Mouse (Mus musculus) thymus, adult 18-20 months (tissue): ENCODE data around the gene Mcrip1.

Experiments used
- DNase-seq, 2 experiments: peaks; one replicate each; pipeline ENCODE4 v3.0.0; 2022; ENCODE audit warnings: mixed read lengths in 2 of 2

Mcrip1 gene

GRCm38 (mm10) chr11:120509940-120510339 lies 39.6 kb downstream of the Mcrip1 start:
- DNase-seq = no peak

- no peak for DNase-seq
These were observed 41.1 kb downstream of the Mcrip1 start for GRCm38 (mm10) chr11:120508290-120508870.

GRCm38 (mm10) chr11:120507611-120508289 lies 41.8 kb downstream of the Mcrip1 start:
- no peak for DNase-seq

GRCm38 (mm10) chr11:120506899-120507298 lies 42.6 kb downstream of the Mcrip1 start:
- DNase-seq = no peak

- DNase-seq = no peak
These were observed 43.9 kb downstream of the Mcrip1 start for GRCm38 (mm10) chr11:120505661-120506060.

- no peak for DNase-seq
These were observed 47.8 kb downstream of the Mcrip1 start for GRCm38 (mm10) chr11:120501701-120502100.

- no peak for DNase-seq
These were observed 48.5 kb downstream of the Mcrip1 start for GRCm38 (mm10) chr11:120501018-120501417.

- DNase-seq = no peak
These were observed 49.2 kb downstream of the Mcrip1 start for GRCm38 (mm10) chr11:120500357-120500756.

GRCm38 (mm10) chr11:120499894-120500293 lies 49.6 kb downstream of the Mcrip1 start:
- DNase-seq = no peak

- DNase-seq = no peak
These were observed 50.6 kb downstream of the Mcrip1 start for GRCm38 (mm10) chr11:120498891-120499290.

GRCm38 (mm10) chr11:120498226-120498625 lies 51.3 kb downstream of the Mcrip1 start:
- no peak for DNase-seq

GRCm38 (mm10) chr11:120497436-120497835 lies 52.1 kb downstream of the Mcrip1 start:
- DNase-seq = no peak

GRCm38 (mm10) chr11:120493911-120494310 lies 55.6 kb downstream of the Mcrip1 start:
- no peak for DNase-seq

- DNase-seq = no peak
These were observed 56.2 kb downstream of the Mcrip1 start for GRCm38 (mm10) chr11:120493351-120493750.
